Mouse (Mus musculus) urinary bladder, postnatal 25 days (tissue): ENCODE results near the gene Mpo.

Source experiments
- DNase-seq: peaks from one replicate; pipeline ENCODE4 v3.0.0; 2022; ENCODE audit warnings: low spot score

Gene Mpo

DNA sequence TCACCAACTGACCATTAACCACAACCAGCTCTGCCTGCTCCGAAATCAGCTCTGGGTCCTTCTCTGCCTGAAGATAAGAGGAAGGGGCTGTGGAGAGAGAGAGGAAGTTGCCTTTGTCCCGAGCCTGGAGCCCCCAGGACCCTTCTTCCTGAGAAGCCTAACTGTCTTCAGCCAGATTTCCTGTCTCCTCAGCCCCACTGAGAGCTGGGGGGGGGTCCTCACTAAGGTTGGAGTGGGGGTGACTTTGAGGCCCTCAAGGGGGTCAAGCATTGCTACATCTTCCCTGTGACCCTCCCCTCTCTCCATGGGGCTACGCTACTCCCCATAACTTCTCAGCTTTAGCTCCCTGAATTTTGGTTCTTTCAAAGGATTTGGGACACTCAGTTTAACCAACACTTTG, at the start of gene Mpo:
TSS of gene Mpo (plus strand) at position 122 of the 400 bp plus-strand sequence.
- no peak for DNase-seq

DNA sequence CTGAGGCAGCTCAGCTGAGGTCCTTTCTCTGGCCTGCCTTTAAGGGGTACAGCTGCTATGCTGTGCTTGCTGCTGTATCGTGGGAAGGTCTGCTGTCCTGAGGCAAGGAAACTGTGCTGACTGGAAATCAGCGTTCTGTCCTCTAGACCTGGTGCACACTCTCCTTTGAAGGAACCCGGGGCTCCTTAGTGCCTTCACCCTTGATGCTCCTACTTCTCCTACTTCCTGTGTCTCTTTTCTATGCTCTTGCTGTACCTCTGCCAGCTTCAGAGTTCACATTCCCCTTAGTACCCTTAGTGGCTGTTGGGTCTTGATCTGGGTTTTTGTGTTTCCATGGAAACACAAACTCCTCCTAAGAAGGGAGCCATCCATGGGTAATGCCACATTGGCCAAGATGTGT, 49.7 kb upstream of the Mpo start:
- DNase-seq: no peak

DNA sequence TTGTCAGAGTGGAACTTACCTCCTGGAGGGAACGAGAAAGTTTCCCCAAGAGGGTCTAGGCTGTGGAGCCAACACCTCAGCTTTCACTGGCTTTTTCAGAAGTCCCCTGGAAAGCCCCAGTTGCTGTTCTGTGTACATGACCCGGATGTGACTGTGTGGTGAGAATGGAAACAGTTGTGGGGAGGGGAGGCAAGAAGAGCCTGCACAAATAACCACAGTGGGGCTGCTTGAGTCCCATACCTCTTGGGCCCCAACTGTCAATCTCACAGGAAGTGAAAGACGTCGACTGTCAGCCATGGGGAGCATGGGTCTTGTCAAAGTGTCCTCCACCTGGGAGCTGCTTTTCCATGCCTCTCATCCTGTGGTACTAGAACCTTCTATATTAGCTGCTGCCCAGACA, 48.4 kb upstream of the Mpo start:
- DNase-seq: no peak

DNA sequence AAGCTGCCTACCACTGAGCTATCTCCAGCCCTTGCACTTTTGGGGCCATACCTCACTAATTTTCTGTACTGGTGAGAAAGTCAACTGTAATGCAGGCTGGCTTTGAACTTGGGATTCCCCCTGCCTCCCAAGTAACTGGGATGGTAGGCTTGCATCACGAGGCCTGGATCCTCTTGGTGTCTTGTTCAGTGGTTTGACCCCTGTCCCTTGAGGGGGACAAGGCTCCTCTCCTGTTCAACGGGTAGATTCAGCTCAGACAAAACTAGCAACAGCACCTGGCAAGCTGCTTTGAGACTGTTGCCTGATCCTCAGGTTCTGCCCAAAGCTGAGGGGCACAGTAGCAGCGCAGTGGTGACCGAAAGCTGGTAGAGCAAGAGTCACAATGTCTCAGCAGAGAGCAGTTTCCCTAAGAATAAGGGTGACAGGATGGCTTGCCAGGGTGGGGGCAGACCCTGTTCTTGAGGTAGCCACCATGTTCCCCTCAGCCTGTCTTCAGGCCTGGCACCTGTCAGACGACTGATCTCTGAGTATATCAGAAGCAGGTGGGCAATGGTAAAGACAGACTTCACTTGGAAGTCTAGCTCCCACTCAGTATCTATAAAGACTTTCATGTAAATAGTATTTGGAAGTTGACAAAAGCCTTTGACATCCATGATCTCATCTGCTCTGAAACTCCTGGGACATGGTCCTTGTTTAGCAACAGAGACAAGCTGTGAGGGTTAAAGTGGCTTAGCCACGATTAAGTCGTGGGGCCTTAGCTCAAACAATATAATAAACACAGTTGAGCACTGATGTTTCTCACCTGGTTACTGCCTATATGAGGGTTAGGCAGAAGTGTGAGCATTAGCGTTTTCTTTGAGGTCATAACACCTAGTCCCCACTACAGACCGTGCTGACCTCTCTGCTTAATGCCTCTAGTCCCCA, 47.5 kb upstream of the Mpo start:
- DNase-seq: no peak

DNA sequence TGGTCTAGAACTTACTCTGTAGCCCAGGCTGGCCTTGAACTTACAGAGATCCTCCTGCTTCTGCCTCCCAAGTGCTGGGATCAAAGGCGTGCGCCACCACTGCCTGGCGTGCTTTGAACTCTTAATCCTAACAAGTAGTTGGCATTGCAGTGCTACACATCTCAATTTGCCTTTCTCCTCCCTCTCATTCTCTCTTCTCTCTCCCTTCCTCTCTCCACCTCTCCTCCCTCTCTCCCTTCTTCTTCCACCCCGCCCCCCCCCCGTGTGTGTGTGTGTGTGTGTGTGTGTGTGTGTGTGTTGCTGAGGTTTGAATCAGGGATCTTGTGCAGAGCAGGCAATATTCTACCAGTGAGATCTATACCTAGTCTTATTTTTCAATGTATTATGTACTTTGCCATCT, 46.1 kb upstream of the Mpo start:
- DNase-seq: no peak

DNA sequence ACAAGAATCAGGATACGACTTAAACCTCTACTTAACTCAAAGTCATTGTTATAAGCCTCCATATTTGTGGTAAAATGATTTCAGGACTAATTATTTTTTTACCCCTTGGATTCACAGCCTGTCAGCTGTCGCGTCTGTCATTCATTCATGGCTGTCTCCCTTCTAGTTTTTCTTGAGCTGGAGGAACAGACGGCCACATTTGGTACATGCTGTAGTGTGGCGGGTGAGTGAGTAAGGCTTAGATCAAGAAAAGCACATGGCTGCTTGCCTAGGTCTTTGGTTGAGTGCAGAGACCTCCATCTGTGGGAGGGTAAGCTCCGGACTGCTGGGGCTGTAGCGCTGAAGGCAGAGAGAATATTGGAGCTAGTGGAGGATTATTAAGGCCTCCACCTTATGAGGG, 45.7 kb upstream of the Mpo start:
- no peak for DNase-seq

DNA sequence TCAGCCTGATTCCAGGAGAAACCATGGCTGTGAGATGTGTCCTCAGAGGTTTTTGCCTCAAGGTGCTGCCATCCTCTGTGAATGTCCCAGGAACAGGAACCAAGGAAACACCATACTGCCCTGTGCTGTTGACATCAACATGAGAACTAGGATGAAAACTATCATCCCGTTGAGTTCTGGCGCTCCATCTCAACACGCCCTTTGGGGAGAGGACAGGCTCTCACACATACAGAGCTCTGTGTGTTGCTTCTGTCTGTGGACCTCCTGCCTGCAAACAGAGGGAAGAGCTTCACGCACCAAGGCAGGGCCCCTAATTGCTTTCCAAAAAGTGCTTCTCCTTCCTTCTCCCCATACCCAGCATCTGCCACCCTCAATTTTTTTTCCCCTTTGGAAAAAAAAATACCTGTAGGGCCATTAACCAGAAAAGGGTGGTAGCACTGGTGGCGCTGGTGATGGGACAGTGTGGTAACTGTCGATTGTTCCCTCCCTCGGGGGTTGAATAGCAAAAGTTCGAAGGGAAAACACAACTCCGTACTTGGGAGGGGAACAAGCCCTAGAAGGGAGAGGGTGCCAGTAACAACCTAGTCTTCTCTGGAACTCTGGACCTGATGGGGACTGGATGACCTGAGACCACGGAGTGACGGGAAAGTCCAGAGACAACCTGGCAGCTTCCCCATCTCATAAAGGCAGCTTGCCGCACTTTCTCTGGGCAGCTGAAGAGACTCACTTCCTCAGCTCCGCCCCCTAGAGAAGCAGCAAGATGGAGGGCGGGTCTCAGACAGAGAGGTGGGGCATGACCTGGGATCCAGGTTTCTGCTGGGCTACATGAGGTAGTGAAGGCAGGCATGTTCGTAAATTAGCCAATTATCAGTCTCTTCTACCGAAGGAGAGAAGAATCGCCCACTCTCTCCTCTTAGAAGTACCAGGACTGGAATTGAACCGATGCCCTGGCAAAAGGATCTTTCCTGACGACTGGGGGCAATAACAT, 45.0 kb upstream of the Mpo start:
- DNase-seq: no peak

DNA sequence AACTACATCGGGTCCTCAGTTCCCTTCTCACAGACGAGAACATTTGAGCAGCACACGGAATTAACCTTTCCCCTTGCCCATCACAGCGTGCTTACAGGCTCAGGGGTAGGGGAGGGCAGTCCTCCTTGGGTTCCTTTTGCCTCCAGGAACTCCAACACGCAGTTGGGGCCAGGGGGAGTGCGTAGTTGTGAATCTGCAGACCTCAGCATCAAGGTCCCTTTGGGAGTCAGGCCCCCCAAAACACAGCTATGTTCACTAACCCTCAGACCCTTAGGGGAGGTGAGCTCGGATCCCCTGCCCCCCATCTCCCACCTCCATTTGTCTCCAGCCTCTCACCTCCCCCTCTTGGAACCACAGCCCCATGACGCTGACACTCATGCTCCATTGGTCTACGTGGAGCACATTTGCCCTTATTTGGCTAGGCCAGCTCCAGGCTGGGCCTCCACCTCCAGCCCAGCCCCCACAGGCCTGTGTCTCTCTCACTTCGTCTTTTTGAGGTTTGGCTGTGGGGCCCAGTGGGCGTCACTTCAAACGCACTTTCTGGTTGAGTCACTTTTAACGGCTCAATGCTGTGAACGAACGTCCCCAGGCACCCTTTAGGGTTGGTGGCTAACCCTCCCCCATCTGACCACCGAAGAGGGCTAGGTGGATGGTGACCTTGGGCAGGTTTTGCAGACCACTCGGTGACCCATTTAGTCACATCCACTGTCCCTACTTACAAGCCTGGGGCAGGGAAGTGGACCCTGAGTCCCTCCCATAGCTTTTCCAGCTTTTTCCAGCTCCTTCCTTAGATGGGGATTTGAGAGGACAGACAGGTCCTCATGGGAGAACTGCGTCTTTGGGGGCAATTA, 44.0 kb upstream of the Mpo start:
- DNase-seq: no peak

DNA sequence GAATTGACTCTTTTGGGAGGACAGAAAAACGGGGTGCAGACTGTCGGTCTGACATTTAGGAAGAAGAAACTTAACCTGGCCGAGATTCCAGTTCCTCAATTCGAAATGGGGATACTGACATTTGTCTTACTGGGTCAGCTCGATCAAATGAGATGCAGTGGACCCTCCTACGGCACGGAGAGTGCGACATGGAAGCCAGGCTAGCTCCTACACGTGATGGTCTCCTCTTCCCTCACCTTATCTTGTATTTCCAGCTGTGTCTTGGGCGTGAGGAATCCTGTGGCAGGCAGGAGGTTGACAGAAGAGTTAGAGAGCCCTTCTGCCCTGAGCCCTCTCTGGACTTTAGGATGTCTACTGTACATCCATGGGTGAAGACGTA, 43.3 kb upstream of the Mpo start:
- no peak for DNase-seq

DNA sequence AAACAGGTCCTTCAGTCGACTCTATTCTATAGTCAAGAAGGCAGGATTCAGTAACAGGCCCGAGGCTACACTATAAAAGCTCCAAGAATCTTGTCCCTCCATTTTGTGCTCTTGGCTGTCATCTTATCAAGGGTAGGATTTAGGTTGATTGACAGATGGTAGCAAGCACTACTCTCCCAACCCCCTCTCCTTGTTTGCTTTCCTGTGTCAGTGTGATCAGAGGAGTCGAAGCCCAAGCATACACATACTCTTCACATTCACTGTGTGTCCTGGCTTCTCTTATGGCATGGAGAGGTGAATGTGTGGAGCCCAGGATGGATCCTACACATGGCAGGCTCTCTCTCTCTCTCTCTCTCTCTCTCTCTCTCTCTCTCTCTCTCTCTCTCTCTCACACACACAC, 42.9 kb upstream of the Mpo start:
- DNase-seq: no peak

DNA sequence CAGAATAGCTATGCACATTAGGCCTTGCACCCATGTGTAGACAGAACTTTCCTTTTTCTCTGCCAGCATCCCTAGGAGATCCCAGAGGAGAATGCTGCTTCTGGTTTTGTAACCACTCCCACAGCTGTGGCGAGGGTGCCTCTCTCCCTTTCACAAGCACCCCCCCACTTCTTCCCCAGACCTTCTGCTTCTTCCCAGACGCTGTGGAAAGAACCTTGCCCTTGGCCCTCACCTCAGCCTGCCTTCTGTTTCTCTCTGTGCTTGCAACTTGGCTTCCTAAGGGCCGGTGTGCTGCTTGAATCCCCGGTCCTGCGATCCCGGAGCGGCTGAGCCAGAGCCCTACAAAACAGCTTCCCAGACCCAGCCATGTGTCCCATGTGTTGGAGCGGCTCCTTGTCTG, 42.4 kb upstream of the Mpo start:
- no peak for DNase-seq

DNA sequence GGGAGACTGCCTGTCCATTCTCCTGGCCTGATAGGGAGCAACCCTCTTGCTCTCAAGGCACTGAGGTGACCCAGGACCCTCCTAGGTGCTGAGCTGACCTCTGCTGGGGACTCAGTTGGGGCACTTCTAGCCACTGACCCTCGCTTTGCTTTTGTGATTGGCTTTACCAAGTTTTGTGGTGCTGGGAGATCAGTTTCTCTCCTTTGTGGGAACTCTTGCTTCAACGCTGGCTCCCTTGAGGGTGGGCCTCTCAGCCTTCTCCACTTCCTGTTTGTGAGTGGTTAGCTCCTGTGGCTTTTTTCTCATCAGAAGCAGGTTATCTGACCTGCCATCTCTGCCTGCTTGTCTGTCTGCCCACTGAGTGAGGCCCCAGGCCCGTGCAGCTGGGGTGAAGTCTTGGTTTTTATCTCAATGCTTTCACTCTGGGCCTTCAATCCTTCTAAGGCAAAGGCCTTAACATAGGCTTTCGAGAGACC, 41.9 kb upstream of the Mpo start:
- DNase-seq: no peak

DNA sequence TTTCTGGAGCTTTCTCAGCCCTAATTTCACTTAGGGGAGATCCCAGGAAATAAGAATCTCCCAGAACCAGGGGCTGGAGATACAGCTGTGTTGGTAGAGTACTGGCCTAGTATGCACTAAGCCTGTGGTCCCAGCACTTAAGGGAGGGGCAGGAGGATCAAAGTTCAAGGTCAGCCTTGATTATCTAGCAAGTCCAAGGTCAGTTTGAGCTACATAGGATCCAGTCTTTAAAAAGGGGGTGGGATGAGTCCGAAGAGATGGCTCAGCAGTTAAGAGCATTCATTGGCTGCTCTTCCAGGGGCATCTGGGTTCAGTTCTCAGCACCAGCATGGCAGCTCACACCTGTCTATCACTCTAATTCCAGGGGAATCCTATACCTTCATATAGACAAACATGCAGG, 41.1 kb upstream of the Mpo start:
- DNase-seq: no peak

DNA sequence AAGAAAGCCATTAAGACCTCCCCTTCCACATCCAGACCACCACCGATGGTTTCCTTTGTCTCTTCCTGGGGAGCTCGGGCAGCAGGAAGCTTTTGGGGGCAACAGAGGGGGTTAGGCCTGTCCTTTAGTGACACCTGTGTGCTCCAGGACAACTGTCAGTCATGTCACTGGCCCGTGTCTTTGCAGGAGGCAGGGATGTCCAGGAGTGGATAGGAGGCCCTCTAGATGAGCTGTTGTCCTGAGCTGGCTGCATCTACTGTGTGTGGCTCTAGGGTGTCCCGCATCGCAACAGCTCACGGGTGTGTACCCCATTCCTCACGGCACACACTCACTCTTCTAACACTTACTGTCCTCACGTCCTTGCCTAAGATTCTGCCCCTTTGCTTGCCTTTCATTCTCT, 40.1 kb upstream of the Mpo start:
- no peak for DNase-seq

DNA sequence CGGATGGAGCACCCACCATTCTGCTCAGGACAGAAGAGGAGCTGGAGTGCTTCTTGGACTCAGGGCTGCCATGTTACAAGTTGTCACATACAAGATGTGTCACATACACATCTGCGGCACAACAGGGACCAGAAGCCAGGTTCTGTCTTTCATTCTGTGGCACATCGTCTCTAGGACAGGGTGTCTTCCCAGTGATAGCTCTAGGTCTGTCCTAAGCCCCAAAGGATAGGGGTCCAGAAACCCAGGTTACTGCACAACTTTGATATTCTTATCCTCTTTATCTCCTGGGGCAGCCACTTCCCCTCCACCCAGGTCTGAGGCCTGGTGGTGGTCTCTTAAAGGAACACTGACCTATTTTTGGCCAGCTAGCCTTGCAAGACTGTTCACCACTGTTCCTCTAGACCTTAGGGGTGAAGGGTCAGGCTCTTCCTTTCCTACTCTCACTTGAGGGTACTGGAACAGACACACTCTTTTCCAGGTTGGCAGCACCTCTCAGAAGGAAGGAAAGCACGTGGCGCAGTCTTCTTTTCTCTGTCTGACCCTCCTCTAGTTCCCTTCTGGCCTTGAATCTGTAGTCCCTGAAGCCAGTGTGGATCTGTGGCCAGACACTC, 39.4 kb upstream of the Mpo start:
- no peak for DNase-seq

DNA sequence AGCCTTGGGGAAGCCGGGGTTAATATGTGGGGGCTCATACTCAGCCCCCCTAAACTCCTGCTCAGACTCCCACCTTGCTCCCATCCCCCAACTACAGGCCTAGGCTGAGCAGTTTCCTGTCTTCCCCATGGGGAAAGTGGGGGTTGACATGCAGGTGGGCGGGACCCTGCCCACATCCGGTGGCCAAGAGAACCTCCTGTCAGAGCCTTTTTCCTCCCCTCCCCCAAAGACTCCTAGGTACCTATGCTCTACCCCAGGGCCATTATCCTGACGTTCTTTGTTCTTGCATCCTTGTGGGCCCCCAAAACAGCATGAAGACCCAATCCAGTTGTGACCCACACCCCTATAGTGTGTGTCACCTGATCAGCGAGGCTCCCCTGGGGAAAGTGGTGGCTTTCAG, 38.8 kb upstream of the Mpo start:
- no peak for DNase-seq

DNA sequence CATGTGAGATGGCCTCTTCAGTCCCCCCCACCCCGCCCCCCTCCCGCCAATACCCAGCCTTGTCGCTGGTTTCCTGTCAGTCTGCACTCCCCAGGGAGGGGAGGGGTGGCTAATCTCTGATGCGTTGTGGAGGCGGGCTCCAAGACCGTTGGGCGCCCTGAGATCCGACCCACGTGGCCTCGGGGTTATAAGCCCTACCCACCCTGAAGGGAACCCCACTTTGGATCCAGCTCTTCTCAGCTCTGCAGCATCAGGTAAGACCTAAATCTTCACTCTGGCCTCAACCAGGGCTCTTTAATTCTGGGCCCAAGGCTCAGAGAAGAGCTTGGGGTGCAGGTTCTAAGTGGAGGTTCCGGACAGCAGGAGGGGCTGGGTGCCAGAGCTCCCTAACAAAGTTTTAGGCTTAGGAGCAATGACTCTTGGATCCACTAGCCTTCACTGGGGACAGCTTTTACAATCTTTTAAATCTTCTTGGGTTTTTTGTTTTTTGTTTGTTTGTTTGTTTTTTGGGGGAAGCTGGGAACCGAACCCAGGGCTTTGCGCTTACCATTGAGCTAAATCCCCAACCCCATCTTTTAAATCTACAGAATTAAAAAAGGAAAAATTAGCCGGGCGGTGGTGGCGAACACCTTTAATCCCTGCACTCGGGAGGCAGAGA, 37.9 kb upstream of the Mpo start:
- no peak for DNase-seq

DNA sequence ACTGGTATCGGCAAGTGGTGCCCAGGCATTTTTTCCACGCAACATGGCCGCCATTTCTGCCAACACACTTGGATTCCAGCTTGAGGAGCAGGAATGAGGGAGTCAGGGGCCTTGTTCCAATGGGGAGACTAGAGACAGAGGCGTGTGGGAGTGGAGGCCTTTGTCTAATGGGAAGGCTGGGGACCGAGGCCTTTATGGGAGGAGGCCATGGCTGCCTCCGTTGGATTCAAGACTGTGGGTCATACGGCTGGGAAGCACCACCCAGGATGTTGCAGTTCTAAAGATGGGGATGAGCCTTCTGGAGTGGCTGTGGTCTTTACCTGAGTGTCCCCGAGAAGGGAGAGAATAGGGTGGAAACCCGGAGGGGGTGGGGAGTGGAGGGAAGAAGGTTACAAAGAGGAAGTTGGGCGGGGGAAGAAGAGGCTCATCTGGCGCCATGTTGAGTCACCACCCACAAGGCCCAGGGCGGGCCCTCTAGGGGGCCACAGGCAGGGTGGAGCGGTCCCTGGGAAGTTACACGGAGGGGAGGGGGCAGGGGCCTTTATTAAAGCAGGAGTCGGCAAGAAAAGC, 37.0 kb upstream of the Mpo start:
- no peak for DNase-seq

DNA sequence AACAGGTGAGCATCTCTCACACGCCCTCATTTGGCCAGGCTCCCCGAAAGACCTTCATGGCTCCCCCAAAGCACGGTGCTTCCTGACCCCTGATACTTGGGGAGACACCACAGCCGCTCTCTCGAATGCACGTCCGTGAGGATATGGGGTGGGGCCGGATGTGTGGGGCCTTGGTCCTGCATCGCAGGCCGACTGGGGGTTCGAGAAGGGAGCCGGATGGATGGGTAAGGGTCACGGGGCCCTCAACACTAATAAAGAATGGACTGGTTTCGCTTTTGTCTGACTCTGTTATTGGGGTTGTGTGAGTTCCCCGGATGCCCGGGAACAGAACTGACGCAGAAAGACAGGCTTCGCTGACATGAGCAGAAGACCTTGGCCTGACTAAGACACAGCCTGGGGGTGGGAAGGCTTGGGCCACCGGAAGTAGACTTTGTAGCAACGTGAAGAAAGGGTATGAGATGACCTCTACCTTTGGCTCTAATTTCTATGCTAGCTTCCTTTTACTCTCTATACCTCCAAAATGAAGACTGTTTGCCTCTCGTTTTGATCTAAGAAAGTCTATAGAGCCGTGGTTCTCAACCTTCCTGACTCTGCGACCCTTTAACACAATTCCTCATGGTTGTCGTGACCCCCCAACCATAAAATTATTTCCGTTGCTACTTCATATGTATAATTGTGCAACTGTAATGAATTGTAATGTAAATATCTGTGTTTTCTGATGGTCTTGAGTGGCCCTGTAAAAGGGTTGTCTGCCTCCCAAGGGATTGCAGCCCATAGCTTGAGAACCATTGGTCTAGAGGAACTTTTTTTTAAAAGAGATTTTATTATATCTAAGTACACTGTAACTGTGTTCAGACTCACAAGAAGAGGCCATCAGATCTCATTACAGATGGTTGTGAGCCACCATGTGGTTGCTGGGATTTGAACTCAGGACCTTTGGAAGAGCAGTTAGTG, 36.1 kb upstream of the Mpo start:
- DNase-seq: no peak
